23 mouse cellular contexts compared by ENCODE assay signal in genomic region chr4:43470301-43470700, GRCm38 (mm10). TPM values are rescaled to one million over a fixed set of nuclear protein-coding genes. Genes with fewer than 3 reads are reported as not detected.
DNase-seq lines count a peak whose midpoint lies in the region; ATAC-seq and TF ChIP-seq lines count a peak whose summit lies in the region.
"Had no signal": no experiment of that assay in that cellular context is flagged by ENCODE, and none has a peak within 500 bp of the region (broad histone marks: within the 10 kb centered on the region; RNA-seq: fewer than 3 reads in every experiment).

No protein-coding gene starts in this region.

- TF ChIP-seq POLR2A in spleen, adult 2 months (IDR thresholded peaks at IDR 0.05; ENCODE audit: low read depth, low read length): no peak

- peaks cover 31% of the 10 kb centered on the region; the same call in 1 of the 2 replicates for H3K4me1 ChIP-seq in spleen, adult 2 months (ENCODE audit: control insufficient read depth, insufficient read depth, insufficient read length)
- H3K4me1 ChIP-seq: forebrain, embryonic 10.5 days; hindbrain, embryonic 10.5 days; hindbrain, embryonic 15.5 days had no signal

- H3K36me3 ChIP-seq in spleen, adult 2 months (ENCODE audit: control insufficient read depth, insufficient read depth, low read length): no peaks in the 10 kb centered on the region
- H3K36me3 ChIP-seq in macrophage (ENCODE audit: inconsistent target): no peaks in the 10 kb centered on the region
- H3K36me3 ChIP-seq: embryonic facial prominence, embryonic 15.5 days; forebrain, embryonic 10.5 days; G1E; hindbrain, embryonic 10.5 days; hindbrain, embryonic 15.5 days had no signal

- no peak for TF ChIP-seq CTCF in spleen, adult 2 months (IDR thresholded peaks at IDR 0.05; ENCODE audit: extremely low read depth, insufficient read depth, insufficient read length, insufficient replicate concordance)

- 0 out of 2 replicates have a peak overlapping the region, but pooled peaks have one; percentile 8 for H3K27ac ChIP-seq in spleen, adult 2 months (ENCODE audit: insufficient read depth, low read length)
- peak overlapping the region; percentile 37 for H3K27ac ChIP-seq in macrophage
- H3K27ac ChIP-seq: embryonic facial prominence, embryonic 15.5 days; forebrain, embryonic 10.5 days; heart, adult 2 months; hindbrain, embryonic 10.5 days; hindbrain, embryonic 15.5 days had no signal

- no peak for DNase-seq in spleen, adult 2 months (ENCODE audit: low read depth in 1 of 2, low spot score in 2 of 2)
- DNase-seq in spleen, postnatal 10 days (ENCODE audit: low spot score in 2 of 2): no peak
- no peak for DNase-seq in Muller cell, postnatal 12 days (ENCODE audit: inconsistent ontology term)
- DNase-seq: adrenal gland, postnatal 10 days; cerebellum, adult 2 months; cerebellum, postnatal 10 days; embryo, embryonic 11 days; gastrocnemius, postnatal 36 days; heart, adult 2 months had no signal

- H3K27me3 ChIP-seq in spleen, adult 2 months (ENCODE audit: control insufficient read depth, insufficient read depth, low read length): no peaks in the 10 kb centered on the region
- H3K27me3 ChIP-seq: embryonic facial prominence, embryonic 15.5 days; hindbrain, embryonic 15.5 days had no signal

- WGBS in spleen, adult 2 months: 82% methylated on average over 10 of the region's 10 CpGs
- 82% methylated on average over 10 of the region's 10 CpGs for WGBS in macrophage (ENCODE audit: missing documents)

- ATAC-seq in neutrophil, adult 5-6 weeks (ENCODE audit: extremely low read depth, insufficient number of reproducible peaks, low FRiP score, poor library complexity, severe bottlenecking): peak; percentile 8; the same call in 1 of the 2 replicates
- no peak for ATAC-seq in cerebellum, adult (ENCODE audit: insufficient number of reproducible peaks, low FRiP score, low TSS enrichment)
- ATAC-seq: forebrain, embryonic 14.5 days had no signal

- H3K79me2 ChIP-seq in macrophage (ENCODE audit: inconsistent target): no peaks in the 10 kb centered on the region

- H3K4me3 ChIP-seq in spleen, adult 2 months (ENCODE audit: extremely low read depth, insufficient read depth, insufficient read length): no peak overlapping the region
- H3K4me3 ChIP-seq in macrophage (ENCODE audit: inconsistent target): no peak overlapping the region
- H3K4me3 ChIP-seq: embryonic facial prominence, embryonic 15.5 days; erythroblast, embryonic 14.5 days; forebrain, embryonic 10.5 days; heart, adult 2 months; hindbrain, embryonic 10.5 days; hindbrain, embryonic 15.5 days had no signal

RNA-seq across cellular contexts. Expression of gene Sit1, which starts 13.2 kb away (rescaled TPM):
- polyA plus RNA-seq in spleen, adult 2 months (2012; rRNA removed): 15.3 and 17.1 TPM in 2 replicates
- total RNA-seq in macrophage (2018; cell fraction: chromatin; rRNA removed): not detected
- total RNA-seq in macrophage (2018; cell fraction: cytosol; rRNA removed): not detected
- total RNA-seq in macrophage (2018; cell fraction: nucleus; rRNA removed): not detected
- polyA plus RNA-seq in macrophage (2018): not detected in 3 replicates
- 5.9 and 7.4 TPM in 2 replicates for total RNA-seq in neutrophil, adult 5-6 weeks (2017)
- total RNA-seq: G1E; gastrocnemius, adult 8-10 months; gastrocnemius, postnatal 36 days; heart, postnatal 25 days had no signal
- polyA plus RNA-seq: cerebellum, adult 2 months; embryonic facial prominence, embryonic 11.5 days; embryonic facial prominence, embryonic 15.5 days; erythroblast, embryonic 14.5 days; forebrain, embryonic 10.5 days; forebrain, embryonic 14.5 days; G1E; heart, adult 2 months; heart, embryonic 11.5 days; hindbrain, embryonic 10.5 days; hindbrain, embryonic 15.5 days had no signal

RNA-seq across cellular contexts. Expression of gene Cd72, which starts 15.9 kb away (rescaled TPM):
- 109 and 140 TPM in 2 replicates for polyA plus RNA-seq in spleen, adult 2 months (2012; rRNA removed)
- 100 to 1,000 TPM in 20 of 26 experiments, 10 to 100 TPM in 6; 23.1 to 382 (median 173) TPM for total RNA-seq in macrophage (2018; cell fraction: chromatin; rRNA removed)
- total RNA-seq in macrophage (2018; cell fraction: cytosol; rRNA removed): 100 to 1,000 TPM in 13 of 26 experiments, 10 to 100 TPM in 13; 47.9 to 276 (median 118) TPM
- 100 to 1,000 TPM in 21 of 26 experiments, 10 to 100 TPM in 5; 42.9 to 554 (median 170) TPM for total RNA-seq in macrophage (2018; cell fraction: nucleus; rRNA removed)
- 155 to 199 TPM (median 157 TPM) in 3 replicates for polyA plus RNA-seq in macrophage (2018)
- total RNA-seq in neutrophil, adult 5-6 weeks (2017): 293 and 313 TPM in 2 replicates
- total RNA-seq: gastrocnemius, adult 8-10 months; gastrocnemius, postnatal 36 days had no signal

RNA-seq across cellular contexts. Expression of gene Ccdc107, which starts 22.4 kb away (rescaled TPM):
- polyA plus RNA-seq in spleen, adult 2 months (2012; rRNA removed): 85.4 and 191 TPM in 2 replicates
- total RNA-seq in macrophage (2018; cell fraction: chromatin; rRNA removed): 10 to 100 TPM in 21 of 26 experiments, 1 to 10 TPM in 5; 3.7 to 31.8 (median 17.7) TPM
- total RNA-seq in macrophage (2018; cell fraction: cytosol; rRNA removed): 10 to 100 TPM; 15.7 to 30.8 (median 22.4) TPM
- 10 to 100 TPM in 25 of 26 experiments, 1 to 10 TPM in 1; 7.9 to 38.1 (median 20.2) TPM for total RNA-seq in macrophage (2018; cell fraction: nucleus; rRNA removed)
- 24.0 to 38.6 TPM (median 24.2 TPM) in 3 replicates for polyA plus RNA-seq in macrophage (2018)
- 26.3 and 26.9 TPM in 2 replicates for total RNA-seq in neutrophil, adult 5-6 weeks (2017)

RNA-seq across cellular contexts. Expression of gene Tesk1, which starts 28.6 kb away (rescaled TPM):
- 49.6 and 64.5 TPM in 2 replicates for polyA plus RNA-seq in spleen, adult 2 months (2012; rRNA removed)
- total RNA-seq in macrophage (2018; cell fraction: chromatin; rRNA removed): 10 to 100 TPM in 25 of 26 experiments, 1 to 10 TPM in 1; 6.5 to 65.0 (median 35.2) TPM
- 10 to 100 TPM; 33.5 to 59.0 (median 44.7) TPM for total RNA-seq in macrophage (2018; cell fraction: cytosol; rRNA removed)
- 10 to 100 TPM; 20.1 to 53.9 (median 36.3) TPM for total RNA-seq in macrophage (2018; cell fraction: nucleus; rRNA removed)
- polyA plus RNA-seq in macrophage (2018): 40.0 to 51.6 TPM (median 50.0 TPM) in 3 replicates
- 32.1 and 33.5 TPM in 2 replicates for total RNA-seq in neutrophil, adult 5-6 weeks (2017)

RNA-seq across cellular contexts. Expression of gene Arhgef39, which starts 29.2 kb away (rescaled TPM):
- polyA plus RNA-seq in spleen, adult 2 months (2012; rRNA removed): 12.7 and 16.8 TPM in 2 replicates
- 10 to 100 TPM in 8 of 26 experiments, 1 to 10 TPM in 17, under 1 TPM in 1; 0.74 to 16.2 (median 6.9) TPM for total RNA-seq in macrophage (2018; cell fraction: chromatin; rRNA removed)
- 1 to 10 TPM in 22 of 26 experiments, under 1 TPM in 4; 0.24 to 3.3 (median 1.3) TPM for total RNA-seq in macrophage (2018; cell fraction: cytosol; rRNA removed)
- 10 to 100 TPM in 4 of 26 experiments, 1 to 10 TPM in 20, under 1 TPM in 1, not detected in 1; 0.58 to 20.9 (median 6.2) TPM for total RNA-seq in macrophage (2018; cell fraction: nucleus; rRNA removed)
- 0.69 to 2.4 TPM (median 1.2 TPM) in 3 replicates for polyA plus RNA-seq in macrophage (2018)
- 1.5 and 2.6 TPM in 2 replicates for total RNA-seq in neutrophil, adult 5-6 weeks (2017)
- total RNA-seq: gastrocnemius, adult 8-10 months had no signal

Comparison
In these comparisons a context has a peak if more than half of its experiments do, and no peak if none do; other contexts are left out.
1. RNA of gene Sit1, which starts 13.2 kb away (polyA plus RNA-seq): 15.3 to 17.1 TPM in spleen, adult 2 months; not detected in macrophage; every median in the first group is over 10 times any median in the second.